Comparison of ENCODE assay signal across 21 mouse cellular contexts in genomic region chr11:85816471-85816870, GRCm38 (mm10). TPM values are rescaled to one million over a fixed set of nuclear protein-coding genes. Genes with fewer than 3 reads are reported as not detected.
"Had no signal": no experiment of that assay in that cellular context is flagged by ENCODE, and none has a peak within 500 bp of the region (broad histone marks: within the 10 kb centered on the region; RNA-seq: fewer than 3 reads in every experiment).

No protein-coding gene starts in this region.

- DNase-seq: kidney, adult 9 months; kidney, postnatal 36 days; layer of hippocampus, adult 9-11 months; layer of hippocampus, postnatal 36 days; left cerebral cortex, postnatal 4 days; lung, adult 18-20 months; lung, postnatal 36 days; midbrain, embryonic 14.5 days; right cerebral cortex, adult 18-20 months; right cerebral cortex, postnatal 25 days; thymus, adult 18-20 months; thymus, postnatal 14 days had no signal

- H3K27me3 ChIP-seq: neural tube, embryonic 15.5 days had no signal

- H3K9me3 ChIP-seq: midbrain, embryonic 10.5 days; neural tube, embryonic 15.5 days had no signal

- H3K4me3 ChIP-seq: midbrain, embryonic 10.5 days; myocyte; neural tube, embryonic 15.5 days had no signal

- H3K9ac ChIP-seq: liver, embryonic 14.5 days; neural tube, embryonic 15.5 days had no signal

- H3K4me2 ChIP-seq: neural tube, embryonic 15.5 days had no signal

- H3K27ac ChIP-seq: kidney, postnatal 0 days; liver, embryonic 14.5 days; midbrain, embryonic 10.5 days; neural tube, embryonic 15.5 days had no signal

- H3K36me3 ChIP-seq: midbrain, embryonic 10.5 days; neural tube, embryonic 15.5 days had no signal

RNA-seq across cellular contexts. Expression of gene Gm11444, which starts 33.7 kb away (rescaled TPM):
- polyA plus RNA-seq: kidney, postnatal 0 days; liver, adult 2 months; liver, embryonic 14.5 days; lung, embryonic 16.5 days; midbrain, embryonic 10.5 days; midbrain, embryonic 14.5 days; myocyte; neural tube, embryonic 11.5 days; neural tube, embryonic 15.5 days; stomach, embryonic 14.5 days had no signal
